Mouse (Mus musculus): ENCODE measurements around the gene Tmem159.

- TF ChIP-seq POLR2A (IDR thresholded peaks at IDR 0.05; ENCODE audit: control insufficient read depth, low read depth, low read length) (no peak), CTCF (IDR thresholded peaks at IDR 0.05; ENCODE audit: control insufficient read depth, insufficient read depth, insufficient replicate concordance, low read depth, low read length) (no peak)
These were observed 48.7 kb downstream of the Tmem159 start for GRCm38 (mm10) chr7:120150898-120151297.
